Mouse (Mus musculus): ENCODE results near the gene Ttll5.

- TF ChIP-seq CTCF (IDR thresholded peaks at IDR 0.05; ENCODE audit: low read depth) (no peak), EP300 (optimal IDR thresholded peaks at IDR 0.05) (no peak)
Measured at GRCm38 (mm10) chr12:86010656-86011055, 186.2 kb downstream of the Ttll5 start.

Measured in stomach, postnatal 0 days (tissue).